Mouse (Mus musculus): ENCODE measurements around the gene Aadac. TPM values are rescaled to one million over a fixed set of nuclear protein-coding genes. Genes with fewer than 3 reads are reported as not detected.

Aadac gene
- polyA plus RNA-seq, 1 experiment from 2014 or later: 1.6 TPM

GRCm38 (mm10) chr3:60053931-60054330, 28.4 kb downstream of the Aadac start:
- H3K4me1 ChIP-seq (replicated peaks; ENCODE audit: control insufficient read depth, insufficient read depth): no peaks in the 10 kb centered on the region
- H3K36me3 ChIP-seq (ENCODE audit: control insufficient read depth, insufficient read depth, low read length): no peaks in the 10 kb centered on the region
- no peak overlapping the region for H3K4me3 ChIP-seq (ENCODE audit: low read depth, low read length)
- 68% methylated on average over 2 of the region's 2 CpGs for WGBS
- no peak overlapping the region for H3K9ac ChIP-seq (ENCODE audit: low read length)
- DNase-seq (ENCODE audit: low spot score) (no peak), ATAC-seq (ENCODE audit: low FRiP score, low TSS enrichment) (peak; percentile 64; the same call in 1 of the 2 replicates)
- TF ChIP-seq EP300 (optimal IDR thresholded peaks at IDR 0.05) (no peak), CTCF (IDR thresholded peaks at IDR 0.05; ENCODE audit: low read depth) (no peak)
- no peak overlapping the region for H3K4me2 ChIP-seq (replicated peaks; ENCODE audit: low read depth)
- H3K9me3 ChIP-seq (ENCODE audit: control insufficient read depth, low read length): no peaks in the 10 kb centered on the region
- H3K27ac ChIP-seq (replicated peaks): peak overlapping the region; percentile 35; the same call in 1 of the 2 replicates
- no peaks in the 10 kb centered on the region for H3K27me3 ChIP-seq (ENCODE audit: control insufficient read depth, insufficient read depth, low read length)

GRCm38 (mm10) chr3:60056451-60056850, 30.9 kb downstream of the Aadac start:
- TF ChIP-seq EP300 (optimal IDR thresholded peaks at IDR 0.05) (no peak), CTCF (IDR thresholded peaks at IDR 0.05; ENCODE audit: low read depth) (peak; percentile 77)
- no peak for DNase-seq (ENCODE audit: low spot score)
- 27% methylated on average over 3 of the region's 3 CpGs for WGBS

GRCm38 (mm10) chr3:60057070-60057808, 31.7 kb downstream of the Aadac start:
- no peak overlapping the region for H3K27ac ChIP-seq (replicated peaks)
- no peaks in the 10 kb centered on the region for H3K9me3 ChIP-seq (ENCODE audit: control insufficient read depth, low read length)
- H3K4me2 ChIP-seq (replicated peaks; ENCODE audit: low read depth): no peak overlapping the region
- H3K36me3 ChIP-seq (ENCODE audit: control insufficient read depth, insufficient read depth, low read length): no peaks in the 10 kb centered on the region
- ATAC-seq (ENCODE audit: low FRiP score, low TSS enrichment): 0 out of 2 replicates have a peak, but pooled peaks have one; percentile 35
- WGBS: 69% methylated on average over 2 of the region's 2 CpGs
- no peak for DNase-seq (ENCODE audit: low spot score)
- no peaks in the 10 kb centered on the region for H3K4me1 ChIP-seq (replicated peaks; ENCODE audit: control insufficient read depth, insufficient read depth)
- no peaks in the 10 kb centered on the region for H3K27me3 ChIP-seq (ENCODE audit: control insufficient read depth, insufficient read depth, low read length)
- no peak overlapping the region for H3K4me3 ChIP-seq (ENCODE audit: low read depth, low read length)
- TF ChIP-seq EP300 (optimal IDR thresholded peaks at IDR 0.05) (no peak), CTCF (IDR thresholded peaks at IDR 0.05; ENCODE audit: low read depth) (no peak)
- no peak overlapping the region for H3K9ac ChIP-seq (ENCODE audit: low read length)

More at GRCm38 (mm10) chr3:60056451-60056850, 30.9 kb downstream of the Aadac start:
- no peaks in the 10 kb centered on the region for H3K36me3 ChIP-seq (ENCODE audit: control insufficient read depth, insufficient read depth, low read length)
- H3K9me3 ChIP-seq (ENCODE audit: control insufficient read depth, low read length): no peaks in the 10 kb centered on the region
- no peak for ATAC-seq (ENCODE audit: low FRiP score, low TSS enrichment)
- H3K4me2 ChIP-seq (replicated peaks; ENCODE audit: low read depth): no peak overlapping the region
- H3K9ac ChIP-seq (ENCODE audit: low read length): no peak overlapping the region
- no peaks in the 10 kb centered on the region for H3K4me1 ChIP-seq (replicated peaks; ENCODE audit: control insufficient read depth, insufficient read depth)
- no peak overlapping the region for H3K4me3 ChIP-seq (ENCODE audit: low read depth, low read length)
- H3K27me3 ChIP-seq (ENCODE audit: control insufficient read depth, insufficient read depth, low read length): no peaks in the 10 kb centered on the region
- H3K27ac ChIP-seq (replicated peaks): no peak overlapping the region

- no peak for TF ChIP-seq EP300 (optimal IDR thresholded peaks at IDR 0.05)
- TF ChIP-seq CTCF (IDR thresholded peaks at IDR 0.05; ENCODE audit: low read depth): no peak
- Histone ChIP-seq H3K27ac (replicated peaks) (no peak overlapping the region), H3K4me2 (replicated peaks; ENCODE audit: low read depth) (no peak overlapping the region), H3K9me3 (ENCODE audit: control insufficient read depth, low read length) (no peaks in the 10 kb centered on the region), H3K4me3 (ENCODE audit: low read depth, low read length) (no peak overlapping the region), H3K9ac (ENCODE audit: low read length) (no peak overlapping the region), H3K4me1 (replicated peaks; ENCODE audit: control insufficient read depth, insufficient read depth) (no peaks in the 10 kb centered on the region), H3K36me3 (ENCODE audit: control insufficient read depth, insufficient read depth, low read length) (no peaks in the 10 kb centered on the region), H3K27me3 (ENCODE audit: control insufficient read depth, insufficient read depth, low read length) (no peaks in the 10 kb centered on the region)
- DNase-seq (ENCODE audit: low spot score) (no peak), ATAC-seq (ENCODE audit: low FRiP score, low TSS enrichment) (peak; percentile 67; the same call in 1 of the 2 replicates)
- 33% methylated on average over 1 of the region's 1 CpGs for WGBS
Observed at GRCm38 (mm10) chr3:60057809-60058082, 32.2 kb downstream of the Aadac start.

GRCm38 (mm10) chr3:60078883-60079415, 53.4 kb downstream of the Aadac start:
- TF ChIP-seq CTCF (IDR thresholded peaks at IDR 0.05; ENCODE audit: low read depth): no peak
- no peak for TF ChIP-seq EP300 (optimal IDR thresholded peaks at IDR 0.05)
- H3K9me3 ChIP-seq (ENCODE audit: control insufficient read depth, low read length): no peaks in the 10 kb centered on the region
- no peaks in the 10 kb centered on the region for H3K27me3 ChIP-seq (ENCODE audit: control insufficient read depth, insufficient read depth, low read length)
- H3K36me3 ChIP-seq (ENCODE audit: control insufficient read depth, insufficient read depth, low read length): no peaks in the 10 kb centered on the region
- WGBS: 54% methylated on average over 1 of the region's 1 CpGs
- H3K4me3 ChIP-seq (ENCODE audit: low read depth, low read length): no peak overlapping the region
- H3K27ac ChIP-seq (replicated peaks): no peak overlapping the region
- H3K9ac ChIP-seq (ENCODE audit: low read length): no peak overlapping the region
- ATAC-seq (ENCODE audit: low FRiP score, low TSS enrichment) (no peak), DNase-seq (ENCODE audit: low spot score) (no peak)
- no peak overlapping the region for H3K4me2 ChIP-seq (replicated peaks; ENCODE audit: low read depth)
- H3K4me1 ChIP-seq (replicated peaks; ENCODE audit: control insufficient read depth, insufficient read depth): 0 out of 2 replicates have a peak, but pooled peaks cover 2% of the 10 kb centered on the region

- Histone ChIP-seq H3K36me3 (ENCODE audit: control insufficient read depth, insufficient read depth, low read length) (no peaks in the 10 kb centered on the region), H3K9ac (ENCODE audit: low read length) (no peak overlapping the region), H3K27ac (replicated peaks) (no peak overlapping the region), H3K27me3 (ENCODE audit: control insufficient read depth, insufficient read depth, low read length) (no peaks in the 10 kb centered on the region), H3K4me1 (replicated peaks; ENCODE audit: control insufficient read depth, insufficient read depth) (0 out of 2 replicates have a peak, but pooled peaks cover 2% of the 10 kb centered on the region), H3K9me3 (ENCODE audit: control insufficient read depth, low read length) (no peaks in the 10 kb centered on the region), H3K4me3 (ENCODE audit: low read depth, low read length) (no peak overlapping the region), H3K4me2 (replicated peaks; ENCODE audit: low read depth) (no peak overlapping the region)
- no peak for ATAC-seq (ENCODE audit: low FRiP score, low TSS enrichment)
- DNase-seq (ENCODE audit: low spot score): no peak
- 50% methylated on average over 4 of the region's 4 CpGs for WGBS
- no peak for TF ChIP-seq EP300 (optimal IDR thresholded peaks at IDR 0.05)
- no peak for TF ChIP-seq CTCF (IDR thresholded peaks at IDR 0.05; ENCODE audit: low read depth)
Observed at GRCm38 (mm10) chr3:60080572-60080971, 55.1 kb downstream of the Aadac start.
